Mouse (Mus musculus) olfactory bulb, adult 2 months (tissue): Measurements from ENCODE around the gene Hnrnpa3. TPM values are rescaled to one million over a fixed set of nuclear protein-coding genes. Genes with fewer than 3 reads are reported as not detected.

Experiments used
- H3K27ac ChIP-seq: fragments of 200-500 bp; 2 replicates; pipeline ENCODE4 v1.5.1; 2012; ENCODE audit warnings: low read depth, low read length; ENCODE audit not compliant: insufficient read depth
- H3K4me1 ChIP-seq: fragments of 200-500 bp; 2 replicates; pipeline ENCODE4 v1.6.1; 2012; ENCODE audit warnings: low read length; ENCODE audit not compliant: control insufficient read depth, insufficient read depth
- H3K4me3 ChIP-seq: fragments of 200-500 bp; 2 replicates; pipeline ENCODE4 v1.5.1; 2012; ENCODE audit warnings: mild to moderate bottlenecking, low read depth, low read length, moderate library complexity; ENCODE audit not compliant: insufficient read depth
- CTCF ChIP-seq: fragments of 200-500 bp; IDR thresholded peaks from 2 replicates; pipeline ENCODE4 v1.5.1; 2012; ENCODE audit warnings: low read depth, mild to moderate bottlenecking, low read length, moderate library complexity; ENCODE audit not compliant: insufficient read depth
- POLR2A ChIP-seq: fragments of 200-500 bp; IDR thresholded peaks from 2 replicates; pipeline ENCODE4 v1.6.1; 2012; ENCODE audit warnings: mild to moderate bottlenecking, low read depth, low read length, moderate library complexity; ENCODE audit not compliant: insufficient read depth
- WGBS: fragments of 180-500 bp; shearing (Covaris S2); methylation state at CpG from one replicate; pipeline ENCODE4 v1.1.7; 2018; 5-methylcytosine and 5-hydroxymethylcytosine counted together
- polyA plus RNA-seq: library from polyadenylated mRNA; stranded (reverse); fragments of >200 nt; gene quantifications from 2 replicates; pipeline ENCODE4 v1.2.4, GENCODE M21; 2012; ENCODE audit warnings: low replicate concordance; ENCODE audit not compliant: missing spikeins, insufficient read depth, insufficient read length

Hnrnpa3 gene
- polyA plus RNA-seq, 1 experiment = 328 TPM

GRCm38 (mm10) chr2:75697222-75697621 lies 38.2 kb downstream of the Hnrnpa3 start:
- WGBS = 91% methylated on average over 3 of the region's 3 CpGs
- Histone ChIP-seq H3K4me3 (no peak overlapping the region), H3K27ac (no peak overlapping the region), H3K4me1 (peaks cover 3% of the 10 kb centered on the region)
- TF ChIP-seq POLR2A (no peak), CTCF (no peak)

- Histone ChIP-seq H3K4me1 (peaks cover 3% of the 10 kb centered on the region), H3K27ac (no peak overlapping the region), H3K4me3 (no peak overlapping the region)
- TF ChIP-seq CTCF = no peak
- no peak for TF ChIP-seq POLR2A
- WGBS = 52% methylated on average over 4 of the region's 4 CpGs
Observed at GRCm38 (mm10) chr2:75698007-75698406, 38.9 kb downstream of the Hnrnpa3 start.

- 78% methylated on average over 3 of the region's 3 CpGs for WGBS
- Histone ChIP-seq H3K4me3 (no peak overlapping the region), H3K27ac (no peak overlapping the region), H3K4me1 (peaks cover 6% of the 10 kb centered on the region)
- TF ChIP-seq POLR2A (no peak), CTCF (no peak)
Observed at GRCm38 (mm10) chr2:75698874-75699273, 39.8 kb downstream of the Hnrnpa3 start.

- 95% methylated on average over 3 of the region's 3 CpGs for WGBS
- no peak overlapping the region for H3K27ac ChIP-seq
- H3K4me1 ChIP-seq = peaks cover 12% of the 10 kb centered on the region
- no peak for TF ChIP-seq POLR2A
- no peak for TF ChIP-seq CTCF
- H3K4me3 ChIP-seq = no peak overlapping the region
Observed at GRCm38 (mm10) chr2:75700543-75700942, 41.5 kb downstream of the Hnrnpa3 start.

GRCm38 (mm10) chr2:75701207-75701606 lies 42.1 kb downstream of the Hnrnpa3 start:
- TF ChIP-seq CTCF = no peak
- 89% methylated on average over 3 of the region's 3 CpGs for WGBS
- Histone ChIP-seq H3K4me3 (no peak overlapping the region), H3K27ac (no peak overlapping the region), H3K4me1 (peaks cover 12% of the 10 kb centered on the region)

- 73% methylated on average over 9 of the region's 9 CpGs for WGBS
- Histone ChIP-seq H3K4me1 (peaks cover 12% of the 10 kb centered on the region), H3K27ac (no peak overlapping the region), H3K4me3 (no peak overlapping the region)
- no peak for TF ChIP-seq POLR2A
- TF ChIP-seq CTCF = no peak
Observed at GRCm38 (mm10) chr2:75701822-75702587, 42.9 kb downstream of the Hnrnpa3 start.

GRCm38 (mm10) chr2:75702588-75702976 lies 43.5 kb downstream of the Hnrnpa3 start:
- peaks cover 12% of the 10 kb centered on the region for H3K4me1 ChIP-seq
- H3K4me3 ChIP-seq = no peak overlapping the region
- WGBS = 45% methylated on average over 5 of the region's 5 CpGs
- no peak for TF ChIP-seq POLR2A
- no peak for TF ChIP-seq CTCF
- H3K27ac ChIP-seq = 0 out of 2 replicates have a peak overlapping the region, but pooled peaks have one; percentile 15

GRCm38 (mm10) chr2:75703375-75704181 lies 44.5 kb downstream of the Hnrnpa3 start:
- WGBS = under 1% methylated on average over 62 of the region's 62 CpGs
- peak overlapping the region; percentile 49 for H3K4me3 ChIP-seq
- no peak for TF ChIP-seq CTCF
- no peak for TF ChIP-seq POLR2A
- H3K4me1 ChIP-seq = peaks cover 9% of the 10 kb centered on the region; the same call in 1 of the 2 replicates
- peak overlapping the region; percentile 74 for H3K27ac ChIP-seq

GRCm38 (mm10) chr2:75704234-75705161 lies 45.4 kb downstream of the Hnrnpa3 start, which contains the start of gene Nfe2l2:
TSS of gene Nfe2l2 (minus strand) at chr2:75704641.
- H3K4me3 ChIP-seq = peak within 1 kb of the TSS; percentile 49
- WGBS = 1% methylated on average over 58 of the region's 58 CpGs
- peaks cover 9% of the 10 kb centered on the region; the same call in 1 of the 2 replicates for H3K4me1 ChIP-seq
- TF ChIP-seq CTCF (no peak), POLR2A (no peak)
- peak within 1 kb of the TSS; percentile 74 for H3K27ac ChIP-seq
